ENCODE assay signal across 14 mouse cellular contexts in the genomic region with DNA sequence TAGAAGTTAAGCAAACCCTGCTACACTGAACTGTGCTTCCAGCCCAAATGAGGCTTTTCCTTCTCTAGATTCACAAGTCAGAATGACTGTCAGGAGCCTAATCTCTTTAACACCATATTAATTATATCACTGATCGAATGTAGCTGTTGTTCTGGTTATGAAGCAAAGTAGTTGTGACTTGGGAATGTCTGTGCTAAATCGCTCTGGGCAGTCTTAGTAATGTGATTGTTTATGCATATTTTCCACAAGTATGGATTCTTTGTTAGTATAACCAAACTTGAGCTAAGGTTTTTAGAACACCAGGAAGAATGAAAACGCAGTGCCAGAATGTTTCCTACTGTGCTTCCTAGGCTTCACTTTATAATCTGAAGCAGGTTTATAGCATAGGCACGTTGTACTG.
A peak's percentile ranks its signal among the peaks of the same experiment; 100 is the strongest.
DNase-seq lines count a peak whose midpoint lies in the region; ATAC-seq and TF ChIP-seq lines count a peak whose summit lies in the region.
"Had no signal": no experiment of that assay in that cellular context is flagged by ENCODE, and none has a peak within 500 bp of the region (broad histone marks: within the 10 kb centered on the region; RNA-seq: fewer than 3 reads in every experiment).

No protein-coding gene starts in this region.

- H3K36me3 ChIP-seq in hindbrain, embryonic 10.5 days = no peaks in the 10 kb centered on the region
- H3K36me3 ChIP-seq in hindbrain, embryonic 16.5 days (ENCODE audit: control insufficient read depth, insufficient read depth, low read length) = no peaks in the 10 kb centered on the region
- no peaks in the 10 kb centered on the region for H3K36me3 ChIP-seq in stomach, embryonic 14.5 days (ENCODE audit: control insufficient read depth, insufficient read depth, low read length)
- H3K36me3 ChIP-seq in stomach, postnatal 0 days (ENCODE audit: control insufficient read depth, insufficient read depth, low read length) = no peaks in the 10 kb centered on the region
- H3K36me3 ChIP-seq in hindbrain, embryonic 15.5 days = no peaks in the 10 kb centered on the region
- H3K36me3 ChIP-seq: midbrain, embryonic 12.5 days had no signal

- H3K4me1 ChIP-seq in hindbrain, embryonic 10.5 days (replicated peaks) = peaks cover 31% of the 10 kb centered on the region
- peaks cover 7% of the 10 kb centered on the region; the same call in 1 of the 2 replicates for H3K4me1 ChIP-seq in hindbrain, embryonic 16.5 days (ENCODE audit: control insufficient read depth, insufficient read depth, low read depth, low read length)
- H3K4me1 ChIP-seq in stomach, embryonic 14.5 days (ENCODE audit: control insufficient read depth, insufficient read depth, low read length) = peaks cover 8% of the 10 kb centered on the region; the same call in 1 of the 2 replicates
- H3K4me1 ChIP-seq in stomach, postnatal 0 days (replicated peaks; ENCODE audit: control insufficient read depth, insufficient read depth) = no peaks in the 10 kb centered on the region
- H3K4me1 ChIP-seq in hindbrain, embryonic 15.5 days (replicated peaks) = peaks cover 4% of the 10 kb centered on the region

- no peak overlapping the region for H3K4me3 ChIP-seq in hindbrain, embryonic 10.5 days
- no peak overlapping the region for H3K4me3 ChIP-seq in hindbrain, embryonic 16.5 days (ENCODE audit: low read length)
- no peak overlapping the region for H3K4me3 ChIP-seq in stomach, embryonic 14.5 days (ENCODE audit: low read depth, low read length)
- H3K4me3 ChIP-seq in stomach, postnatal 0 days (ENCODE audit: low read depth, low read length) = no peak overlapping the region
- H3K4me3 ChIP-seq in hindbrain, embryonic 15.5 days = no peak overlapping the region
- H3K4me3 ChIP-seq: layer of hippocampus, adult 2 months; midbrain, embryonic 12.5 days had no signal

- TF ChIP-seq CTCF in stomach, postnatal 0 days (IDR thresholded peaks at IDR 0.05; ENCODE audit: low read depth) = no peak

- H3K9me3 ChIP-seq in hindbrain, embryonic 10.5 days = no peaks in the 10 kb centered on the region
- H3K9me3 ChIP-seq in hindbrain, embryonic 16.5 days (ENCODE audit: control insufficient read depth, low read length) = no peaks in the 10 kb centered on the region
- no peaks in the 10 kb centered on the region for H3K9me3 ChIP-seq in stomach, embryonic 14.5 days (ENCODE audit: control insufficient read depth, low read depth, low read length)
- no peaks in the 10 kb centered on the region for H3K9me3 ChIP-seq in stomach, postnatal 0 days (ENCODE audit: control insufficient read depth, low read length)
- H3K9me3 ChIP-seq in hindbrain, embryonic 15.5 days = no peaks in the 10 kb centered on the region
- H3K9me3 ChIP-seq: midbrain, embryonic 12.5 days had no signal

- no peak for DNase-seq in hindbrain, embryonic 10.5 days (ENCODE audit: low spot score)
- no peak for DNase-seq in stomach, postnatal 0 days (ENCODE audit: low spot score)
- DNase-seq in cerebellum, adult 11 months = no peak
- DNase-seq in left cerebral cortex, postnatal 14 days (ENCODE audit: low spot score in 2 of 2) = no peak
- no peak for DNase-seq in thymus, adult 18-20 months
- DNase-seq: cerebellum, adult 9-10 months; kidney, adult 2 months; right cerebral cortex, postnatal 25 days had no signal

- H3K27me3 ChIP-seq in hindbrain, embryonic 10.5 days (ENCODE audit: insufficient read depth, poor library complexity, severe bottlenecking) = no peaks in the 10 kb centered on the region
- H3K27me3 ChIP-seq in hindbrain, embryonic 16.5 days (replicated peaks; ENCODE audit: control insufficient read depth, insufficient read depth, low read length) = no peaks in the 10 kb centered on the region
- no peaks in the 10 kb centered on the region for H3K27me3 ChIP-seq in stomach, embryonic 14.5 days (ENCODE audit: control insufficient read depth, insufficient read depth, low read length)
- no peaks in the 10 kb centered on the region for H3K27me3 ChIP-seq in stomach, postnatal 0 days (ENCODE audit: control insufficient read depth, insufficient read depth, low read length)
- H3K27me3 ChIP-seq in hindbrain, embryonic 15.5 days = no peaks in the 10 kb centered on the region
- H3K27me3 ChIP-seq: midbrain, embryonic 12.5 days had no signal

- TF ChIP-seq EP300 in stomach, postnatal 0 days (optimal IDR thresholded peaks at IDR 0.05) = no peak

- no peak overlapping the region for H3K4me2 ChIP-seq in hindbrain, embryonic 16.5 days (ENCODE audit: low read length)
- no peak overlapping the region for H3K4me2 ChIP-seq in stomach, embryonic 14.5 days (replicated peaks; ENCODE audit: low read depth, low read length)
- no peak overlapping the region for H3K4me2 ChIP-seq in stomach, postnatal 0 days (replicated peaks; ENCODE audit: low read depth)
- H3K4me2 ChIP-seq in hindbrain, embryonic 15.5 days = no peak overlapping the region
- H3K4me2 ChIP-seq: midbrain, embryonic 12.5 days had no signal

- H3K9ac ChIP-seq in hindbrain, embryonic 16.5 days (ENCODE audit: low read depth, low read length) = no peak overlapping the region
- no peak overlapping the region for H3K9ac ChIP-seq in stomach, embryonic 14.5 days (replicated peaks; ENCODE audit: low read depth, low read length)
- no peak overlapping the region for H3K9ac ChIP-seq in stomach, postnatal 0 days (ENCODE audit: low read length)
- no peak overlapping the region for H3K9ac ChIP-seq in hindbrain, embryonic 15.5 days
- H3K9ac ChIP-seq: midbrain, embryonic 12.5 days had no signal

- WGBS in hindbrain, embryonic 10.5 days = 37% methylated on average over 4 of the region's 4 CpGs
- 21% methylated on average over 4 of the region's 4 CpGs for WGBS in hindbrain, embryonic 16.5 days
- 39% methylated on average over 4 of the region's 4 CpGs for WGBS in stomach, embryonic 14.5 days
- 45% methylated on average over 4 of the region's 4 CpGs for WGBS in stomach, postnatal 0 days
- WGBS in hindbrain, embryonic 15.5 days = 21% methylated on average over 4 of the region's 4 CpGs

- ATAC-seq in hindbrain, embryonic 16.5 days = no peak
- ATAC-seq in stomach, embryonic 14.5 days (ENCODE audit: insufficient number of reproducible peaks, insufficient read depth, low FRiP score, low read depth) = no peak
- ATAC-seq in stomach, postnatal 0 days (ENCODE audit: low FRiP score, low TSS enrichment) = no peak
- no peak for ATAC-seq in hindbrain, embryonic 15.5 days (ENCODE audit: low FRiP score, low read depth)
- ATAC-seq: activated CD4-positive, CD25-positive, alpha-beta regulatory T cell, adult 4 months had no signal

- peak overlapping the region; percentile 79 for H3K27ac ChIP-seq in hindbrain, embryonic 10.5 days
- no peak overlapping the region for H3K27ac ChIP-seq in hindbrain, embryonic 16.5 days (ENCODE audit: low read depth, low read length)
- peak overlapping the region; percentile 2; the same call in 1 of the 2 replicates for H3K27ac ChIP-seq in stomach, embryonic 14.5 days (ENCODE audit: low read length)
- no peak overlapping the region for H3K27ac ChIP-seq in stomach, postnatal 0 days (replicated peaks)
- H3K27ac ChIP-seq in hindbrain, embryonic 15.5 days (replicated peaks) = peak overlapping the region; percentile 23; the same call in 1 of the 2 replicates
- H3K27ac ChIP-seq: midbrain, embryonic 12.5 days had no signal

- intact Hi-C loops in left cerebral cortex, postnatal 14 days (cut with DNase I) = no loop called here

Comparison
In these comparisons a context has a peak if more than half of its experiments do, and no peak if none do; other contexts are left out.
1. H3K27ac ChIP-seq: peak in hindbrain, embryonic 10.5 days (single experiment), stomach, embryonic 14.5 days (single experiment) and hindbrain, embryonic 15.5 days (single experiment); none in hindbrain, embryonic 16.5 days (single experiment) and stomach, postnatal 0 days (single experiment).